Mouse (Mus musculus): ENCODE results near the gene Prap1.

The Prap1 gene

DNA sequence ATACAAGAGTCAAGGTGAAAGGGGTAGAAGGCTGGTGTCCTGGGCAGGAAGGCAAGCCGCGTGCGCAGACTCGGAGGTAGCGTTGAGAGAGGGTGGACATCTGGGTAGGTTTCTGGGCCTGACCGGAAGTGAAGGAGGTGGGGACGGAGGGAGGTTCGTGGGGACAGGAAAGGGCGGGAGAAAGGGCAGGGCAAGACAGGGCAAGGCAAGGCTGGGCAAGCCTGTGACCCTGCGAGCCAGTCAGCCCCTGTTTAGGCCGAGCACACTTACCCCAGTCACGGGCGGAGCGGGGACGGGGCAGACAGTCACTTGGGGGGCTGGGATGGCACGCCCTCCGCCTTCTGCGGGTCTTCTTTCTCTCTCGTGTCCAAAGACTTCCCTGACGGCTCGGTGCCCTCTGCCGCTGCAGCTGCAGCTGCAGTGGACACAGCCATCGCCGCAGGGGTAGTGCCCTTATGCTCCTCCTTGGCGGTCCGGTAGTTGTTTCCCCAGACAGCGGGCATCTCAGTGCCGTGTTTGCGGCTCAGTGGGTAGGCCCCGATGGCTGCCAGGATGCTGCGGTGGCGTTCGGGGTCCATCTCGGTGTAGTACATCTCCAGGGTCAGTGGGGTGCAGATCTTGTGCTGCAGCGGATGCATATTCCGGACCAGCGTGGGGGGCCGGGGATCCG is 23.0 kb upstream of the Prap1 start:
- ChIA-PET POLR2A (interaction anchor here in 1 of 4 experiments (0.6 kb wide), 1 partner anchor 291 kb away, joined by 3 read pairs; no protein-coding TSS in a partner anchor), CTCF (interaction anchor here in 1 of 4 experiments (0.6 kb wide), 1 partner anchor 45 kb away, joined by 3 read pairs; no protein-coding TSS in a partner anchor)

DNA sequence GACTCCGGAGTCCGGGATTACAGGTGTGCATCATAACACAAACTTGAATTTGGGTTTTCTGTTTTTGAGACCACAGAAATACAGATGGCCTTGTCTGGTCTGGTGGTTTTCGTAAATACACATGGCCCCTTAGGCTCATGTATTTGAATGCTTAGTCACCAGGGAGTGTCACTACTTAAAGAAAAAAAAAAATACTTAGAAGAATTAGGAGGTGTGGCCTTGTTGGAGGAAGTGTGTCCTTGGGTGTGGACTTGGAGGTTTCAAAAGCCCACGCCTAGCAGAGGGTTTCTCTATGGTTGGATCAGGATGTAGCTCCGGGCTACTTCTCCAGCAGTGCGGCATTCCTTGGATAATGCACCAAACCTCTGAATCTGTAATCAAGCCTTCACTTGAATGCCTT is 15.5 kb upstream of the Prap1 start:
- ChIA-PET CTCF (interaction anchor here in 3 of 4 experiments (0.6 to 0.8 kb wide), 3 partner anchors 13 to 994 kb away, joined by 3 to 4 read pairs (median 4); no protein-coding TSS in a partner anchor), POLR2A (interaction anchor here in 2 of 4 experiments (0.6 to 1.6 kb wide), 7 partner anchors 20 to 763 kb away, joined by 3 to 4 read pairs (median 4); partner anchors contain the start of genes Fuom (in 1 of the 2) and Mtg1 (in 1 of the 2))

- CTCF ChIA-PET: interaction anchor here in 3 of 4 experiments (0.5 to 1.0 kb wide), 8 partner anchors 24 to 1223 kb away, joined by 3 to 11 read pairs (median 3); partner anchors contain the start of genes Echs1 (in 1 of the 3) and Fuom (in 1 of the 3)
- POLR2A ChIA-PET: no interaction called here
Observed at GRCm38 (mm10) chr7:140078711-140079110, 14.5 kb upstream of the Prap1 start.

GRCm38 (mm10) chr7:140080503-140081156 is 12.6 kb upstream of the Prap1 start:
- ChIA-PET CTCF (interaction anchor here in 3 of 4 experiments (0.7 to 1.8 kb wide), 9 partner anchors 60 to 823 kb away, joined by 3 to 7 read pairs (median 4); no protein-coding TSS in a partner anchor), POLR2A (interaction anchor here in 2 of 4 experiments (0.6 to 1.9 kb wide), 10 partner anchors 12 to 828 kb away, joined by 3 to 6 read pairs (median 3); partner anchors contain the start of genes Echs1 (in 1 of the 2), Fuom (in 1 of the 2), Mtg1 (in 1 of the 2) and Prap1 (in 1 of the 2))

DNA sequence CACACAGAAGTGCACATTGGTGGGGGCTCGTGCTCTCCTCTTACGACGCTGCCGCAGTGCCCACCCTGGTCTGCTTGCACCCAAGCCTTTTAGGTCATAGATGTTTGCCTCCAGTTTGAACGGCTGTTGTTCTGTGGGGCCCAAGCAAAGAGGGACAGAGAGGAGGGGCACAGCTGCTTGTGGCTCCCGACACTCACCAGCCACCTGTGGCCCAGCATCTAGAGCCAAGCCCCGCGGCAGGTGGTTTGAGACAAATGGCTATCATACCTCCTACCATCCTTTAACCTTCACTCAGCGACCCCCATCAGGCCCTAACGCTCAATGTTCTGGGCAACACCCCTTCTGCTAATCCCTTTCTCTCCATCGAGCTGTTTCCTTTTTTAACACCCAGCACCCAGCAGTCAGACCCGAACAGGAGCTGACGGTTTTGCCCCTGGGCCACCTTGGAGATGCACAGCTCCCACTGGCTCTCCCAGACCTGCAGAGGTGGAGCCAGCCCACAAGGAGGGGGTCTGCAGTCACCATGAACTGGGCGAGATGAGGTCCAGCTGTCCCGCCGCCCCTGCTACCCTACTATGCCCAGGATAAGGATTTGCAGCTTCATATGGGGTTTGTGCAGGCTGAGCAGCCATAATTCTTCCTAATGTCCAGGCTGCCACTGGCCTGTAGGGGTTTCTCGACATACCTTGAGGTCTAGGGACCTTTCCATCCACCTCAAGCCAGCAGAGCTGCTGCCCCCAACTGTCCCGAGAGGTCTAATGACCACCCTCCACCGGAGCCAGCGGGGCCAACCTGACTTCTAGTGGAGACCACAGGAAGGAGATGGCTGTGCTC is 11.6 kb upstream of the Prap1 start:
- ChIA-PET CTCF (interaction anchor here in 2 of 4 experiments (0.5 to 1.8 kb wide), 8 partner anchors 59 to 724 kb away, joined by 3 to 7 read pairs (median 4); no protein-coding TSS in a partner anchor), POLR2A (interaction anchor here in 2 of 4 experiments (0.5 to 1.5 kb wide), 14 partner anchors 8 to 822 kb away, joined by 3 to 6 read pairs (median 3); partner anchors contain the start of genes Mtg1 (in 2 of the 2), Echs1 (in 1 of the 2), Fuom (in 1 of the 2) and Prap1 (in 1 of the 2))

DNA sequence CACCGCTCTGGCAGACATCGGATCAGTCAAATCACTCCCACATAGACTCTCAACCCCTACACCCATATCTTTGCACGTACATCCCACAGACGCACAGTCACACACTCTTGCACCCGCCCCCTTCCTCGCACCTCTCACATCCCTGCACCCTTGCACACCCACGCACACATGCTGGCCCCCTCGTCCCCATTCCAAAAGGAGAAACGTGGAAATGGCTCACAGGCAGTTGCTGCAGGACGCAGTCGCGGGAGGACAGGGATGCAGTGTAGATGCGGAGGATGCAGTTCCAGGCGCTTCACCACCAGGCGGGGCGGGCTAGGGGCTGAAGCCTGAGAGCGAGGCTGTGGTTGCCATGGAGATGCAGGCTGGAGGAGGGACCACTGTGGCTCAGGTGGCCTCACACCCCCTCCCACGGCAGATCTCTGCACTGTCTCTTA is 10.9 kb upstream of the Prap1 start, which contains the start of gene Caly:
Caly (minus strand) TSS at position 307 of the 437 bp plus-strand sequence.
- POLR2A ChIA-PET: interaction anchor here in 2 of 4 experiments (0.9 to 1.4 kb wide), 4 partner anchors 7 to 60 kb away, joined by 3 to 4 read pairs (median 3); partner anchors contain the start of gene Mtg1 (in 2 of the 2)
- CTCF ChIA-PET: interaction anchor here in 1 of 4 experiments (0.5 to 1.8 kb wide), 3 partner anchors 59 to 106 kb away, joined by 3 to 7 read pairs (median 4); no protein-coding TSS in a partner anchor

GRCm38 (mm10) chr7:140090601-140091000 is 2.6 kb upstream of the Prap1 start:
- CTCF ChIA-PET: interaction anchor here in 1 of 4 experiments (0.6 kb wide), 2 partner anchors 31 to 97 kb away, joined by 3 to 12 read pairs; no protein-coding TSS in a partner anchor
- POLR2A ChIA-PET: interaction anchor here in 2 of 4 experiments (1.7 to 2.7 kb wide), 3 partner anchors 12 to 26 kb away, joined by 4 to 10 read pairs (median 9); partner anchors contain the start of genes Echs1 (in 2 of the 2), Fuom (in 1 of the 2) and Paox (in 1 of the 2)

DNA sequence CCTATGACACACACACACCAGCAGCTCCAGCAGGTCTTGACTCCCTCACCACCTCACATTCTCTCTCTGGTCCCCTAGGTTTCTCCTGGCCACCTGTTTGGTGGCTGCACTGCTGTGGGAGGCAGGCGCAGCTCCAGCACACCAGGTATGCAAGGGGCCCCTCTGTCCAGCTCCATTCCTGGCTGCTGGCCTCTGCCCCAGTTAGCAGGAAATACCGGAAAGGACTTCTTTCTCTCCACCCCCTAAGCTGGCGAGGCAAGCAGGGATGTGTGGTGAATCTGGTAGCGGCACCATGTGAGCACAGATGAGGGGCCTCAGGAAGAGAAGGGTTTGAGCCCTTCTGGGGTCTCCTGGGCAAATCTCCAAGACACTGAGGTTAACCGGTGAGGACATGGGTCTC is 1.8 kb downstream of the Prap1 start:
- ChIA-PET POLR2A (interaction anchor here in 2 of 4 experiments (1.1 to 2.2 kb wide), 3 partner anchors 17 to 30 kb away, joined by 3 to 8 read pairs (median 3); no protein-coding TSS in a partner anchor), CTCF (no interaction called here)

- POLR2A ChIA-PET: interaction anchor here in 2 of 4 experiments (1.1 to 2.2 kb wide), 3 partner anchors 16 to 30 kb away, joined by 3 to 8 read pairs (median 3); no protein-coding TSS in a partner anchor
- CTCF ChIA-PET: no interaction called here
Observed at GRCm38 (mm10) chr7:140095556-140095955, 2.4 kb downstream of the Prap1 start.

GRCm38 (mm10) chr7:140096055-140096454 is 2.9 kb downstream of the Prap1 start:
- ChIA-PET POLR2A (interaction anchor here in 2 of 4 experiments (1.6 to 2.2 kb wide), 2 partner anchors 16 to 29 kb away, joined by 3 to 8 read pairs; no protein-coding TSS in a partner anchor), CTCF (no interaction called here)

GRCm38 (mm10) chr7:140098466-140098865 is 5.3 kb downstream of the Prap1 start:
- CTCF ChIA-PET: interaction anchor here in 1 of 4 experiments (0.6 kb wide), 1 partner anchor 269 kb away, joined by 3 read pairs; no protein-coding TSS in a partner anchor
- POLR2A ChIA-PET: interaction anchor here (0.6 to 1.9 kb wide), 8 partner anchors 9 to 142 kb away, joined by 3 to 6 read pairs (median 3); partner anchors contain the start of genes Echs1 (in 2 of the 4), Mtg1 (in 1 of the 4) and Paox (in 1 of the 4)

GRCm38 (mm10) chr7:140101498-140101897 is 8.3 kb downstream of the Prap1 start:
- ChIA-PET CTCF (interaction anchor here in 1 of 4 experiments (0.9 kb wide), 1 partner anchor 39 kb away, joined by 3 read pairs; no protein-coding TSS in a partner anchor), POLR2A (interaction anchor here (0.6 to 8.1 kb wide), 23 partner anchors 9 to 1114 kb away, joined by 3 to 109 read pairs (median 5); partner anchors contain the start of genes Echs1 (in 3 of the 4), Mtg1 (in 3 of the 4), Paox (in 3 of the 4) and Bet1l (in 1 of the 4))

- CTCF ChIA-PET: interaction anchor here in 2 of 4 experiments (0.7 to 1.6 kb wide), 6 partner anchors 14 to 703 kb away, joined by 3 to 6 read pairs (median 3); partner anchors contain the start of gene Echs1 (in 1 of the 2)
Observed at GRCm38 (mm10) chr7:140101993-140102860, 9.0 kb downstream of the Prap1 start, which contains the start of gene Fuom. Fuom (minus strand) TSS chr7:140102441.

GRCm38 (mm10) chr7:140104009-140104408 is 10.8 kb downstream of the Prap1 start:
- ChIA-PET CTCF (interaction anchor here in 1 of 4 experiments (1.6 kb wide), 1 partner anchor 12 kb away, joined by 4 read pairs; the partner anchor contains the start of gene Echs1), POLR2A (interaction anchor here in 2 of 4 experiments (0.6 to 8.1 kb wide), 7 partner anchors 10 to 703 kb away, joined by 3 to 109 read pairs (median 15); partner anchors contain the start of genes Echs1 (in 2 of the 2), Mtg1 (in 2 of the 2) and Paox (in 2 of the 2))

More at GRCm38 (mm10) chr7:140101993-140102860, 9.0 kb downstream of the Prap1 start, which contains the start of gene Fuom:
- POLR2A ChIA-PET: interaction anchor here (0.5 to 8.1 kb wide), 33 partner anchors 9 to 1845 kb away, joined by 3 to 109 read pairs (median 4); partner anchors contain the start of genes Echs1 (in 3 of the 4), Mtg1 (in 3 of the 4), Paox (in 3 of the 4) and Bet1l (in 1 of the 4)

- POLR2A ChIA-PET: interaction anchor here in 2 of 4 experiments (0.9 to 7.3 kb wide), 9 partner anchors 9 to 25 kb away, joined by 3 to 109 read pairs (median 3); partner anchors contain the start of genes Fuom (in 2 of the 2) and Mtg1 (in 1 of the 2)
- CTCF ChIA-PET: no interaction called here
Observed at GRCm38 (mm10) chr7:140111943-140112342, 18.7 kb downstream of the Prap1 start.

Data from embryonic stem cell, embryonic (primary cell).